Mouse (Mus musculus) ES-Bruce4 (cell line): ENCODE data around the gene Hdac1.

ENCODE experiments used
- CTCF ChIP-seq: IDR thresholded peaks from one replicate; pipeline ENCODE4 v1.8.1; 2011; ENCODE audit warnings: low read depth, low read length
- POLR2A ChIP-seq: IDR thresholded peaks from one replicate; pipeline ENCODE4 v1.8.1; 2011; ENCODE audit warnings: low read length; ENCODE audit not compliant: insufficient read depth

DNA sequence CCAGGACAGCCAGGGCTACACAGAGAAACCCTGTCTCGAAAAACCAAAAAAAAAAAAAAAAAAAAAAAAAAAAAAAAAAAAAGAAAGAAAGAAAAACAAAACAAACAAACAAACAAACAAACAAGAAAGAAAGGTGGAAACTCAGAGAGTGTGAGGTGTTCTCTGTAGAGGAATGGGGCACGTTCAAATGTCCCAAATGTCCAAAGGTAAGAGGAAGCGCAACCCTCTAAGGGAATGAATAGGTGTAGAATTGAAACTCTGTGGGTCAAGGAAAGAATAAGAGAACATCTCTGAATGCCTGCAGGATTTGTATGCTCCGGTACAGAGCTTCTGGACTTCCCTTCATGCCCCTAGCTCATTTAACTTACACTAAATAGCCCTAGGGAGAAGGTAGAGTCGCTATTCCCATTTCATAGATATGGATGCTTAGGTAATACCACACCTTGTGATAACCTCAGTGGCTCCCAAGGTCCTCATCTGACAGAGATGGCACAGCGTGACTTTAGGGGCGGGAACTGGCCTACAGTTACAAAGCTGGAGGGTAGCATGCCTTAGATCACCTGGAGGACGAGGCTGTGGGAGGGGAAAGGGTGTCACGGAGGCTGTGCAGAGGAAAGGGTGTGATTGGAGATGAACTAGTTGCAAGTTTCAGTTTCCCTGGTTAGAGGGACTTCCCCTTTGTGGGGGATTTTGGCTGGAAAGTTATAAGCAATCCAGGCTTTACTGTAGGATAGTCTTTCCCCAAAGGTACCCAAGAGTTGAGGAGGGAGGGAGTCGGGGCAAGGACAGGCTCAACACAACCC lies 34.9 kb downstream of the Hdac1 start:
- no peak for TF ChIP-seq POLR2A
- TF ChIP-seq CTCF: no peak
